Mouse (Mus musculus): ENCODE measurements around the gene Rpn1. TPM values are rescaled to one million over a fixed set of nuclear protein-coding genes. Genes with fewer than 3 reads are reported as not detected.
"Not testable (repeated sequence)": the region's sequence is repeated elsewhere in the genome, so short reads cannot be mapped to it uniquely, and the experiment has no call there.

The Rpn1 gene
- total RNA-seq, 2 experiments from 2014 or later: 184 to 185 TPM

- intact Hi-C loops (cut with DNase I): loop anchor here (5.0 to 10.0 kb wide), 3 partner anchors 373 to 780 kb away; partner anchors contain the start of gene Mcm2
- DNase-seq (ENCODE audit: low spot score in 2 of 2): peak in 1 of 2 experiments; percentile 9
These were observed 30.1 kb downstream of the Rpn1 start for GRCm38 (mm10) chr6:88114414-88114813.

- intact Hi-C loops (cut with DNase I): loop anchor here (10.0 kb wide), 1 partner anchor 778 kb away; the partner anchor contains the start of gene Mcm2
- no peak for DNase-seq (ENCODE audit: low spot score in 2 of 2)
These were observed 32.3 kb downstream of the Rpn1 start for GRCm38 (mm10) chr6:88116347-88117183.

- intact Hi-C loops (cut with DNase I): loop anchor here (10.0 kb wide), 1 partner anchor 778 kb away; the partner anchor contains the start of gene Mcm2
- DNase-seq (ENCODE audit: low spot score in 2 of 2): no peak
These were observed 32.9 kb downstream of the Rpn1 start for GRCm38 (mm10) chr6:88117184-88117575.

GRCm38 (mm10) chr6:88119309-88119708 is 35.0 kb downstream of the Rpn1 start:
- DNase-seq (ENCODE audit: low spot score in 2 of 2): no peak
- intact Hi-C loops (cut with DNase I): loop anchor here (10.0 kb wide), 1 partner anchor 775 kb away; the partner anchor contains the start of gene Mcm2

GRCm38 (mm10) chr6:88120813-88121212 is 36.5 kb downstream of the Rpn1 start:
- intact Hi-C loops (cut with DNase I): loop anchor here (5.0 to 10.0 kb wide), 2 partner anchors 66 to 124 kb away; no protein-coding TSS in a partner anchor
- DNase-seq (ENCODE audit: low spot score in 2 of 2): no peak

DNA sequence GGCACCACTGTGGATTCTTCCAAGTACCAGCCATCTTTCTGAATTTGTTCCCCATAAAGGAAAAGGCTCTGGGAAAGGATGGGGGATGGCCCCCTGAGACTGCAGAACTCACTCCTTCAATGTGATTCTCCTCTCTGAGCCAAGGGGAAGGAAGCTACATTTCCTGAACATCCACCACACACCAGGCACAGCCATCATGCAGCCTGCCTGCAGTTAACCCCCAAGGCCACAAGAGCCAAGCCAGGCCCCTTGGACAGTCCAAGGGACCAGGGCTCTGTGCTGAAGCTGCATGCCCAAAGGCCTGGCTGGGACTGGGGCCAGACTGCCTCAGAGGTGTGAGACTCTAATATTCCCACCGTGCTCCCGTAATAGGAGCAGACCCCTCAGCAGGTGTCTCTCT is 37.5 kb downstream of the Rpn1 start:
- intact Hi-C loops (cut with DNase I): loop anchor here (5.0 to 10.0 kb wide), 2 partner anchors 66 to 123 kb away; no protein-coding TSS in a partner anchor
- no peak for DNase-seq (ENCODE audit: low spot score in 2 of 2)

DNA sequence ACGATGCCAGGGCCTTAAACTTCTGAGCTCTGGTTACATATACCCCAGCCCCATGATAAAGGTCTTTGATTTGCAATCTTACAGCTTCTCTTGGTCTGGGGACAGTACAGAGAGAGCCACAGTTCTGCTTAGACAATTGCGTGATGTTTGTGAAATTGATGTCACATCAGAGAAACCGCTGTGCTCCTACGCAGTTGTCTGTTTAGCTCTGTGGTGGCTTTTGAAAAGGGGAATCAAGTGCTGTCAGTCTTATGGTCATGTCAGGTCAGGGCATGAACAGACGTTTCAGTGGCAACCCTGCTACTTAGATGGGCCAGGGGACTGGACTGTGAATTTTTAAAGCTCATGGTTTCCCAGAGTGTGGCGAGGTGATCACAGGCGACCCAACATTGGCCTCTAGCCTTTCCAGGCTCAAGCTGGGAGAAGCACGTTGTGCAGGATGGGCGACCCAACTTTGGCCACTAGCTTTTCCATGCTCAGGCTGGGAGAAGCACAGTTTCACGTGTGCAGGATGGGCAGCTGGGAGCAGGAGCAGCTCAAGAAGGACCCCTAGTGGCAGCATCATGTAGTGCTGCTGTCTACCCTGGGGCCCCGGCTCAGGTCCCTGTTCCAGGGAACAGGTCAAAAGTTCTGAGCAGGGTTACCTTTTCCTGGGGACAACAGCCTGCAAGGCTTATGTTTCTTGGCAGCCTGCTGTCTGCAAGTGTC is 39.0 kb downstream of the Rpn1 start:
- DNase-seq (ENCODE audit: low spot score in 2 of 2): no peak
- intact Hi-C loops (cut with DNase I): loop anchor here (5.0 to 10.0 kb wide), 2 partner anchors 64 to 121 kb away; no protein-coding TSS in a partner anchor

- intact Hi-C loops (cut with DNase I): loop anchor here (5.0 to 10.0 kb wide), 2 partner anchors 63 to 121 kb away; no protein-coding TSS in a partner anchor
These were observed 39.6 kb downstream of the Rpn1 start for GRCm38 (mm10) chr6:88123858-88124261.

GRCm38 (mm10) chr6:88124551-88124950 is 40.3 kb downstream of the Rpn1 start:
- DNase-seq (ENCODE audit: low spot score in 2 of 2): no peak
- intact Hi-C loops (cut with DNase I): loop anchor here (5.0 to 10.0 kb wide), 2 partner anchors 63 to 120 kb away; no protein-coding TSS in a partner anchor

More at GRCm38 (mm10) chr6:88123858-88124261, 39.6 kb downstream of the Rpn1 start:
- DNase-seq (ENCODE audit: low spot score in 2 of 2): peak in 1 of 2 experiments; percentile 44

- DNase-seq (ENCODE audit: low spot score in 2 of 2): not testable (repeated sequence)
- intact Hi-C loops (cut with DNase I): loop anchor here (10.0 kb wide), 1 partner anchor 119 kb away; no protein-coding TSS in a partner anchor
These were observed 41.5 kb downstream of the Rpn1 start for GRCm38 (mm10) chr6:88125815-88126214.

- intact Hi-C loops (cut with DNase I): no loop called here
- no peak for DNase-seq (ENCODE audit: low spot score in 2 of 2)
These were observed 47.2 kb downstream of the Rpn1 start for GRCm38 (mm10) chr6:88131521-88131920.

DNA sequence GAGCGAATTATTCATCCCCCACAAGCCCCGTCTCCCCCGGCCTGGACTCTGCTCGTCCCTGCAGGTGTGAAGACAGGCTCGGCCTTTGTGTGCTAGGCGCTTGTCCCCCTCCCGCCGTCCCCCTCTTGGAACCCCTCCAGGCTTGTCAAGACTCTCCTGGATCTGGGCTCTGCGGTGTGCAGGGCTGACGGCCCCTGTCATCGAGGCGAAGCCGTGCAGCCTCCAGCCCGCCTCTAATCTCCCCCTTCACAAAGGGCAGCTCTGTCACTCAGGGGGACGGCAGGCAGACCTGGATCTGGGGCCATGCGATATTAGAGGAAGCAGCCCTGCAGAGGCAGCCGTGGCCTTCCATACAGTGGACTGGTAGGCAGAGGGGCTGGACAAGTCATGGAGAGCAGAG is 47.8 kb downstream of the Rpn1 start:
- DNase-seq (ENCODE audit: low spot score in 2 of 2): no peak
- intact Hi-C loops (cut with DNase I): no loop called here

GRCm38 (mm10) chr6:88133061-88133460 is 48.8 kb downstream of the Rpn1 start:
- no peak for DNase-seq (ENCODE audit: low spot score in 2 of 2)
- intact Hi-C loops (cut with DNase I): no loop called here

DNA sequence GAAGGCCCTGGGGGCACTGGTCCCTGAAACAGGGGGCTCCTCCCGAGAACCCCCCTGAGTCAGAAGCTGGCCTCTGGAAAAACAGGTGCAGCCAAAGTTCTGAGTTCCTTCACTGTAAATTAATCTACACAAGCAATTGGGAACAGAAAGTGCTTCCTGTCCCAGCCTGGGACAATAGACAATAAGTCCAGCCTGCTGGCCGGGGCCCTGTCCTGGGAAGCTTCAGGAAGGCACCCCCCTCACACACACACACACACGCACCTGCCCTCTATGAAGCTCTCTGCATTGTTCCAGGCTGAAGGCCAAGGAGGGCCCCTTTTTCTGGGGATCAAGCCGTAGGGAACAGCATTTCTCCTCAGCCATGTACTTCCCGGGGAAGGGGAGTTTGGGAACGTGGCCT is 49.6 kb downstream of the Rpn1 start:
- intact Hi-C loops (cut with DNase I): no loop called here
- no peak for DNase-seq (ENCODE audit: low spot score in 2 of 2)

DNA sequence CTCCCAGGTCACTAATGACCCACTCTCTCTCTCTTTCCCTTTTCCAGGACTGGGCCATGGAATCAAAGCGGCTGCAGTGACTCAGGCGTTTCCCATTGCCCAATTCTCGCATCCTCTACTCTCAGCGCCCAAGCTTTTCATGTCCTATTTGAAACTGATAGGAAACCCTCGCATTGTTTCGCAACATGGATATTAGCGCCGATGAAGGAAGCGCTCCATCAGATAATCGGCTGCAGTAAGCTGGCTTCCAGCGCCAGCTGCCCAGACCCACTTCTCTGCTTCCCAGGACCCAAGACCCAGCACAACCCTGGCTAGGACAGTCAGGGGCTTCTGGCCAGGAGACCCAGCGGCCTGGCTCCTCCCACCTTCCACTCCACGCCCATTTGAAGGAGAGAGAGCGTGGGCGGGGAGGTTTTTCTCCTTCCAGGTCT is 51.9 kb downstream of the Rpn1 start:
- intact Hi-C loops (cut with DNase I): no loop called here
- DNase-seq (ENCODE audit: low spot score in 2 of 2): no peak

- intact Hi-C loops (cut with DNase I): no loop called here
- DNase-seq (ENCODE audit: low spot score in 2 of 2): no peak
These were observed 54.2 kb downstream of the Rpn1 start for GRCm38 (mm10) chr6:88138485-88138884.

DNA sequence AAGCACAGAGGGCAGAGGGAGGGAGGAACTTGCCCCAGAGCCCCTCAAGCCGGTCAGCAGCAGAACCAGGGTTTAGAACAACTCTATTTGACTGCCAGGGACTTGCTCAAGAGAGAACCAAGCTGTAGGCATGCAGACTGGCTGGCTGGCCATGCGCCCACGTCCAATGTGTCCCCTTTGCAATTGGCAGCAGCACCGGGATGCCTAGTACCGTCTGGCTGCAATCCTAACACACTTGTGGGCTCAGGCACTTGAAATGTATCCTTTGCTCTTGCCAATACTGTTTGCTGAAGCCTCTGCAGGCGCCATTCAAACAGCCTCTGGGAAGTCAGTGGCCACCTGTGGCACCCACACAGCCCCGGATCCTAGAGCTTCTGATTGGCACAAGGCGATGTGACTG is 56.0 kb downstream of the Rpn1 start:
- intact Hi-C loops (cut with DNase I): no loop called here
- peak; percentile 69 to 91 for DNase-seq (ENCODE audit: low spot score in 2 of 2)

GRCm38 (mm10) chr6:88145793-88146192 is 61.5 kb downstream of the Rpn1 start:
- intact Hi-C loops (cut with DNase I): no loop called here
- no peak for DNase-seq (ENCODE audit: low spot score in 2 of 2)

- DNase-seq (ENCODE audit: low spot score in 2 of 2): no peak
These were observed 62.3 kb downstream of the Rpn1 start for GRCm38 (mm10) chr6:88146576-88146975.

GRCm38 (mm10) chr6:88147411-88148003 is 63.2 kb downstream of the Rpn1 start:
- intact Hi-C loops (cut with DNase I): no loop called here

More at GRCm38 (mm10) chr6:88146576-88146975, 62.3 kb downstream of the Rpn1 start:
- intact Hi-C loops (cut with DNase I): no loop called here

More at GRCm38 (mm10) chr6:88147411-88148003, 63.2 kb downstream of the Rpn1 start:
- DNase-seq (ENCODE audit: low spot score in 2 of 2): peak in 1 of 2 experiments; percentile 19

Measured in left cerebral cortex, postnatal 25 days (tissue).